Mouse (Mus musculus) myocyte (in vitro differentiated cells): ENCODE measurements at regions not wholly inside any gene's neighbourhood (a gene's known extent, or its start where the extent isn't known, plus 50 kb on each side); places are given as distances from the start of the nearest gene placed in this dataset.

Source experiments
- CEBPB ChIP-seq: IDR thresholded peaks from 2 replicates; pipeline ENCODE4 v1.6.1; 2011; ENCODE audit warnings: mild to moderate bottlenecking, moderate library complexity; ENCODE audit not compliant: poor library complexity, insufficient read depth, severe bottlenecking
- E2F4 ChIP-seq: IDR thresholded peaks from one replicate; pipeline ENCODE4 v1.6.1; 2011; ENCODE audit warnings: mild to moderate bottlenecking, control low read depth, moderate library complexity; ENCODE audit not compliant: insufficient read depth
- MAX ChIP-seq: IDR thresholded peaks from one replicate; pipeline ENCODE4 v1.6.1; 2011; ENCODE audit warnings: low read depth, mild to moderate bottlenecking, control low read depth
- MYOD1 ChIP-seq, 3 experiments: IDR thresholded peaks; one replicate each; pipeline ENCODE4 v1.6.1; 2011; ENCODE audit warnings: control low read depth in 2 of 3, low read depth in 2 of 3, mild to moderate bottlenecking in 2 of 3, moderate library complexity in 1 of 3; ENCODE audit not compliant: insufficient read length in 2 of 3, control insufficient read depth in 1 of 3
- POLR2A ChIP-seq: IDR thresholded peaks from one replicate; pipeline ENCODE4 v1.6.1; 2011; ENCODE audit warnings: low read depth, mild to moderate bottlenecking, control low read depth, moderate library complexity; ENCODE audit not compliant: insufficient read length
- POLR2AphosphoS2 ChIP-seq: IDR thresholded peaks from one replicate; pipeline ENCODE4 v1.6.1; 2011; ENCODE audit warnings: low read depth, control low read depth; ENCODE audit not compliant: insufficient read length
- SRF ChIP-seq: IDR thresholded peaks from one replicate; pipeline ENCODE4 v1.6.1; 2011; ENCODE audit warnings: low read depth; ENCODE audit not compliant: control insufficient read depth, insufficient read length
- TCF12 ChIP-seq: IDR thresholded peaks from one replicate; pipeline ENCODE4 v1.6.1; 2011; ENCODE audit warnings: mild to moderate bottlenecking, control low read depth; ENCODE audit not compliant: poor library complexity, insufficient read depth, severe bottlenecking
- USF1 ChIP-seq: IDR thresholded peaks from one replicate; pipeline ENCODE4 v1.6.1; 2011; ENCODE audit warnings: low read depth, mild to moderate bottlenecking, control low read depth, moderate library complexity

DNA sequence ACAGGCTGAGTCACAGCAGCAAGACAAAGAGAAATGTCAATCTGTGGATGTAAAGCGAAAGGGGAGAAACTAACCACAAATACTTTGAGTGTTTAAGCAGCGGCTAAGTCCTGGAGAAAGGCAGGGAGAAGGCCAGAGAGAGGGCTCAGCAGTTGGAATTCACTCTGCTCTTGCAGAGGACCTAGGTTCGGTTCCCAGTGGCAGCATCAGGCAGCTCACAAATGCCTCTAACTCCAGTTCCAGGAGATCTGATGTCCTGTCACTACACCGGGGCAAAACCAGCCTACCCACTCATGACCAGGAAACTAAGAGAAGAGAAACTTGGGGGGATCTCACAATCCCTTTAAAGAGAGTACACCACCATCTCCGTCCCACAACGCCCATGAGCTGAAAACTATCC, 188.2 kb downstream of the 3100002H09Rik start:
- TF ChIP-seq POLR2A (no peak), E2F4 (no peak), TCF12 (no peak), POLR2AphosphoS2 (no peak), SRF (no peak), USF1 (no peak), MYOD1 (IDR thresholded peaks at IDR 0.05; ENCODE audit: control insufficient read depth in 1 of 3, insufficient read length in 2 of 3, low read depth in 2 of 3) (no peak), MAX (no peak), CEBPB (no peak)
